Comparison of ENCODE assay signal across 21 mouse cellular contexts in genomic region chr15:102022481-102022880, GRCm38 (mm10). TPM values are rescaled to one million over a fixed set of nuclear protein-coding genes. Genes with fewer than 3 reads are reported as not detected.
A peak's percentile ranks its signal among the peaks of the same experiment; 100 is the strongest.
DNase-seq lines count a peak whose midpoint lies in the region; ATAC-seq and TF ChIP-seq lines count a peak whose summit lies in the region.
"Had no signal": no experiment of that assay in that cellular context is flagged by ENCODE, and none has a peak within 500 bp of the region (broad histone marks: within the 10 kb centered on the region; RNA-seq: fewer than 3 reads in every experiment).

No protein-coding gene starts in this region.

- TF ChIP-seq CTCF in small intestine, adult 2 months (IDR thresholded peaks at IDR 0.05; ENCODE audit: extremely low read depth, insufficient read length, insufficient replicate concordance, low read depth, low read length), result no peak

- H3K36me3 ChIP-seq in kidney, embryonic 14.5 days (ENCODE audit: control insufficient read depth, insufficient read depth, low read length), result no peaks in the 10 kb centered on the region
- H3K36me3 ChIP-seq in lung, embryonic 16.5 days (ENCODE audit: control insufficient read depth, insufficient read depth, low read length), result no peaks in the 10 kb centered on the region
- no peaks in the 10 kb centered on the region for H3K36me3 ChIP-seq in small intestine, adult 2 months (ENCODE audit: control insufficient read depth, insufficient read depth, low read length)
- H3K36me3 ChIP-seq: limb, embryonic 15.5 days; liver, embryonic 15.5 days; midbrain, embryonic 15.5 days; neural tube, embryonic 15.5 days had no signal

- 29% methylated on average over 8 of the region's 8 CpGs for WGBS in kidney, embryonic 14.5 days
- 33% methylated on average over 8 of the region's 8 CpGs for WGBS in lung, embryonic 16.5 days
- WGBS in small intestine, adult 2 months, result 15% methylated on average over 8 of the region's 8 CpGs

- H3K27ac ChIP-seq in kidney, embryonic 14.5 days (ENCODE audit: low read depth, low read length), result peak overlapping the region; percentile 55; the same call in 1 of the 2 replicates
- peak overlapping the region; percentile 77 for H3K27ac ChIP-seq in lung, embryonic 16.5 days (ENCODE audit: low read length)
- H3K27ac ChIP-seq in small intestine, adult 2 months (ENCODE audit: insufficient read depth, low read depth, low read length), result peak overlapping the region; percentile 90
- H3K27ac ChIP-seq: limb, embryonic 15.5 days; liver, embryonic 15.5 days; midbrain, embryonic 15.5 days; neural tube, embryonic 15.5 days had no signal

- H3K4me2 ChIP-seq in kidney, embryonic 14.5 days (replicated peaks; ENCODE audit: low read depth, low read length), result no peak overlapping the region
- no peak overlapping the region; the same call in 1 of the 2 replicates for H3K4me2 ChIP-seq in lung, embryonic 16.5 days (ENCODE audit: low read depth, low read length)
- H3K4me2 ChIP-seq: limb, embryonic 15.5 days; liver, embryonic 15.5 days; midbrain, embryonic 15.5 days; neural tube, embryonic 15.5 days had no signal

- H3K9me3 ChIP-seq in kidney, embryonic 14.5 days (ENCODE audit: control insufficient read depth, low read length), result no peaks in the 10 kb centered on the region; the same call in 1 of the 2 replicates
- no peaks in the 10 kb centered on the region for H3K9me3 ChIP-seq in lung, embryonic 16.5 days (ENCODE audit: control insufficient read depth, low read length)
- H3K9me3 ChIP-seq: limb, embryonic 15.5 days; liver, embryonic 15.5 days; midbrain, embryonic 15.5 days; neural tube, embryonic 15.5 days had no signal

- no peak for TF ChIP-seq POLR2A in small intestine, adult 2 months (IDR thresholded peaks at IDR 0.05; ENCODE audit: low read depth, low read length)

- no peak overlapping the region for H3K4me3 ChIP-seq in kidney, embryonic 14.5 days (ENCODE audit: low read length)
- no peak overlapping the region for H3K4me3 ChIP-seq in lung, embryonic 16.5 days (ENCODE audit: low read length)
- H3K4me3 ChIP-seq in small intestine, adult 2 months (ENCODE audit: low read depth, low read length), result no peak overlapping the region
- H3K4me3 ChIP-seq: limb, embryonic 15.5 days; liver, embryonic 15.5 days; midbrain, embryonic 15.5 days; neural tube, embryonic 15.5 days had no signal

- peaks cover 15% of the 10 kb centered on the region for H3K27me3 ChIP-seq in kidney, embryonic 14.5 days (ENCODE audit: control insufficient read depth, insufficient read depth, low read length)
- no peaks in the 10 kb centered on the region for H3K27me3 ChIP-seq in lung, embryonic 16.5 days (ENCODE audit: control insufficient read depth, insufficient read depth, low read depth, low read length)
- no peaks in the 10 kb centered on the region for H3K27me3 ChIP-seq in small intestine, adult 2 months (ENCODE audit: control insufficient read depth, insufficient read depth, low read length)
- H3K27me3 ChIP-seq: Patski had no signal

- DNase-seq in kidney, adult 9 months, result no peak
- DNase-seq in lung, postnatal 25 days (ENCODE audit: low spot score), result no peak
- peak; percentile 81 for DNase-seq in adipocyte (ENCODE audit: low spot score)
- no peak for DNase-seq in spleen, postnatal 10 days (ENCODE audit: low spot score in 2 of 2)
- DNase-seq in left cerebral cortex, adult 9 months (ENCODE audit: low spot score in 2 of 2), result no peak
- DNase-seq: adrenal gland, postnatal 25 days; cerebellum, adult 11-12 months; gastrocnemius, postnatal 14 days; kidney, adult 2 months; spleen, adult 18-20 months; thymus, postnatal 14 days had no signal

- peaks cover 17% of the 10 kb centered on the region; the same call in 1 of the 2 replicates for H3K4me1 ChIP-seq in kidney, embryonic 14.5 days (ENCODE audit: control insufficient read depth, insufficient read depth, low read length)
- peaks cover 25% of the 10 kb centered on the region for H3K4me1 ChIP-seq in lung, embryonic 16.5 days (replicated peaks; ENCODE audit: control insufficient read depth, insufficient read depth, low read length)
- peaks cover 15% of the 10 kb centered on the region for H3K4me1 ChIP-seq in small intestine, adult 2 months (ENCODE audit: control insufficient read depth, insufficient read depth, insufficient read length, low read length)

- H3K9ac ChIP-seq in kidney, embryonic 14.5 days (ENCODE audit: low read depth, low read length), result no peak overlapping the region
- H3K9ac ChIP-seq in lung, embryonic 16.5 days (ENCODE audit: low read length), result no peak overlapping the region
- H3K9ac ChIP-seq: limb, embryonic 15.5 days; liver, embryonic 15.5 days; midbrain, embryonic 15.5 days; neural tube, embryonic 15.5 days had no signal

- ATAC-seq in kidney, embryonic 14.5 days (ENCODE audit: low FRiP score, low TSS enrichment), result no peak
- ATAC-seq in lung, embryonic 16.5 days (ENCODE audit: low read depth), result 0 out of 2 replicates have a peak, but pooled peaks have one; percentile 11
- ATAC-seq: activated CD4-positive, CD25-positive, alpha-beta regulatory T cell, adult 4 months; forebrain, embryonic 14.5 days; midbrain, embryonic 15.5 days; Patski had no signal

RNA-seq across cellular contexts. Expression of gene Krt18, which starts 5.5 kb away (rescaled TPM):
- polyA plus RNA-seq in kidney, embryonic 14.5 days (2014; fragmentation: Nextera tagmentation; extraction: Ambion mirVana), result 140 and 164 TPM in 2 replicates
- 263 and 293 TPM in 2 replicates for polyA plus RNA-seq in lung, embryonic 16.5 days (2015; fragmentation: Nextera tagmentation; extraction: Ambion mirVana)
- polyA plus RNA-seq in small intestine, adult 2 months (2012; rRNA removed), result 141 and 200 TPM in 2 replicates
- polyA plus RNA-seq: activated CD4-positive, CD25-positive, alpha-beta regulatory T cell, adult 4 months had no signal

RNA-seq across cellular contexts. Expression of gene Krt8, which starts 18.2 kb away (rescaled TPM):
- 179 and 184 TPM in 2 replicates for polyA plus RNA-seq in kidney, embryonic 14.5 days (2014; fragmentation: Nextera tagmentation; extraction: Ambion mirVana)
- polyA plus RNA-seq in lung, embryonic 16.5 days (2015; fragmentation: Nextera tagmentation; extraction: Ambion mirVana), result 402 and 445 TPM in 2 replicates
- 1,332 and 3,924 TPM in 2 replicates for polyA plus RNA-seq in small intestine, adult 2 months (2012; rRNA removed)
- polyA plus RNA-seq: activated CD4-positive, CD25-positive, alpha-beta regulatory T cell, adult 4 months had no signal

RNA-seq across cellular contexts. Expression of gene Eif4b, which starts 51.1 kb away (rescaled TPM):
- 85.1 and 139 TPM in 2 replicates for polyA plus RNA-seq in kidney, embryonic 14.5 days (2014; fragmentation: Nextera tagmentation; extraction: Ambion mirVana)
- polyA plus RNA-seq in lung, embryonic 16.5 days (2015; fragmentation: Nextera tagmentation; extraction: Ambion mirVana), result 122 and 123 TPM in 2 replicates
- polyA plus RNA-seq in small intestine, adult 2 months (2012; rRNA removed), result 22.7 and 54.7 TPM in 2 replicates
